Mouse (Mus musculus) v-Abl transformed pro-B cells (cell line): ENCODE measurements at regions not wholly inside any gene's neighbourhood (a gene's known extent, or its start where the extent isn't known, plus 50 kb on each side); places are given as distances from the start of the nearest gene placed in this dataset.

Source experiments
- in situ Hi-C, 2 experiments: fragments of 400-800 bp; cut with MboI; formaldehyde crosslinking; loops; one replicate each; pipeline ENCODE4 v1.15.1; 2025; ENCODE audit not compliant: unreplicated experiment in 2 of 2

GRCm38 (mm10) chr9:89532435-89532834 is 90.5 kb downstream of the Minar1 start:
- in situ Hi-C loops = no loop called here

GRCm38 (mm10) chr9:89524137-89524536 is 98.8 kb downstream of the Minar1 start:
- in situ Hi-C loops = no loop called here

- in situ Hi-C loops = no loop called here
Measured at GRCm38 (mm10) chr9:89523705-89524104, 99.2 kb downstream of the Minar1 start.

GRCm38 (mm10) chr9:89508407-89509101 is 114.4 kb downstream of the Minar1 start:
- in situ Hi-C loops = no loop called here

- in situ Hi-C loops = no loop called here
Measured at GRCm38 (mm10) chr9:89502083-89502482, 120.8 kb downstream of the Minar1 start.

- in situ Hi-C loops = no loop called here
Measured at GRCm38 (mm10) chr9:89497399-89497749, 125.6 kb downstream of the Minar1 start.

- in situ Hi-C loops = no loop called here
Measured at GRCm38 (mm10) chr9:89496729-89497398, 126.1 kb downstream of the Minar1 start.

- in situ Hi-C loops = no loop called here
Measured at GRCm38 (mm10) chr9:89487601-89488000, 135.3 kb downstream of the Minar1 start.

- in situ Hi-C loops = no loop called here
Measured at GRCm38 (mm10) chr9:89479406-89479805, 143.5 kb downstream of the Minar1 start.

GRCm38 (mm10) chr9:89461190-89461589 is 161.7 kb downstream of the Minar1 start:
- in situ Hi-C loops = loop anchor here in 1 of 2 experiments (25.0 kb wide), 1 partner anchor 326 kb away; no protein-coding TSS in a partner anchor

GRCm38 (mm10) chr9:89456666-89457065 is 166.3 kb downstream of the Minar1 start:
- in situ Hi-C loops = loop anchor here in 1 of 2 experiments (25.0 kb wide), 1 partner anchor 331 kb away; no protein-coding TSS in a partner anchor

- in situ Hi-C loops = loop anchor here in 1 of 2 experiments (25.0 kb wide), 1 partner anchor 338 kb away; no protein-coding TSS in a partner anchor
Measured at GRCm38 (mm10) chr9:89449656-89450055, 173.3 kb downstream of the Minar1 start.
